Mouse (Mus musculus): ENCODE measurements around the gene 1700024G13Rik.

The 1700024G13Rik gene

GRCm38 (mm10) chr14:32327366-32327765 lies 60.8 kb downstream of the 1700024G13Rik start:
- DNase-seq: no peak
